12 mouse cellular contexts compared by ENCODE assay signal in genomic region chr1:167387310-167387709, GRCm38 (mm10). TPM values are rescaled to one million over a fixed set of nuclear protein-coding genes. Genes with fewer than 3 reads are reported as not detected.
DNase-seq lines count a peak whose midpoint lies in the region; ATAC-seq lines count a peak whose summit lies in the region.
"Had no signal": no experiment of that assay in that cellular context is flagged by ENCODE, and none has a peak within 500 bp of the region (broad histone marks: within the 10 kb centered on the region; RNA-seq: fewer than 3 reads in every experiment).

No protein-coding gene starts in this region.

- H3K9ac ChIP-seq in heart, embryonic 13.5 days: no peak overlapping the region
- peak overlapping the region; percentile 44 for H3K9ac ChIP-seq in liver, embryonic 11.5 days (ENCODE audit: low read depth, low read length)
- H3K9ac ChIP-seq: hindbrain, embryonic 12.5 days; lung, embryonic 14.5 days had no signal

- 65% methylated on average over 2 of the region's 2 CpGs for WGBS in heart, embryonic 13.5 days
- WGBS in liver, embryonic 11.5 days: 63% methylated on average over 2 of the region's 2 CpGs

- H3K9me3 ChIP-seq in heart, embryonic 13.5 days: no peaks in the 10 kb centered on the region
- H3K9me3 ChIP-seq in liver, embryonic 11.5 days (ENCODE audit: control insufficient read depth, low read length): no peaks in the 10 kb centered on the region
- H3K9me3 ChIP-seq: hindbrain, embryonic 12.5 days had no signal

- intact Hi-C loops in heart, postnatal 25 days (cut with DNase I): no loop called here

- H3K27me3 ChIP-seq in heart, embryonic 13.5 days (replicated peaks): 0 out of 2 replicates have a peak, but pooled peaks cover 6% of the 10 kb centered on the region
- no peaks in the 10 kb centered on the region for H3K27me3 ChIP-seq in liver, embryonic 11.5 days (replicated peaks; ENCODE audit: control insufficient read depth, insufficient read depth, low read length)

- no peak for ATAC-seq in heart, embryonic 13.5 days (ENCODE audit: extremely low read depth, insufficient number of reproducible peaks, low FRiP score, low TSS enrichment)
- ATAC-seq in liver, embryonic 11.5 days (replicated peaks; ENCODE audit: low FRiP score): no peak

- peak overlapping the region; percentile 4; the same call in 1 of the 2 replicates for H3K4me2 ChIP-seq in heart, embryonic 13.5 days
- peak overlapping the region; percentile 64; the same call in 1 of the 2 replicates for H3K4me2 ChIP-seq in liver, embryonic 11.5 days
- H3K4me2 ChIP-seq: hindbrain, embryonic 12.5 days; lung, embryonic 14.5 days had no signal

- no peaks in the 10 kb centered on the region for H3K36me3 ChIP-seq in heart, embryonic 13.5 days
- no peaks in the 10 kb centered on the region for H3K36me3 ChIP-seq in liver, embryonic 11.5 days (ENCODE audit: control insufficient read depth, insufficient read depth, low read length)
- H3K36me3 ChIP-seq: hindbrain, embryonic 12.5 days had no signal

- peaks cover 43% of the 10 kb centered on the region for H3K4me1 ChIP-seq in heart, embryonic 13.5 days
- H3K4me1 ChIP-seq in liver, embryonic 11.5 days (replicated peaks; ENCODE audit: control insufficient read depth, insufficient read depth, low read length): peaks cover 54% of the 10 kb centered on the region

- no peak for DNase-seq in heart, postnatal 25 days (ENCODE audit: low spot score)
- DNase-seq in 3134 (ENCODE audit: extremely low read depth, insufficient read length, low spot score): peak; percentile 74
- DNase-seq in adipocyte (ENCODE audit: low spot score): peak; percentile 98
- no peak for DNase-seq in liver, embryonic 11.5 days (ENCODE audit: low spot score)
- DNase-seq in right cerebral cortex, adult 18-20 months: no peak
- DNase-seq in frontal cortex, postnatal 10 days (ENCODE audit: low spot score in 2 of 2): no peak
- no peak for DNase-seq in cerebellum, postnatal 14 days
- DNase-seq: cerebellum, postnatal 25 days; gastrocnemius, postnatal 10 days; lung, embryonic 14.5 days had no signal

- H3K4me3 ChIP-seq in heart, embryonic 13.5 days: no peak overlapping the region
- no peak overlapping the region for H3K4me3 ChIP-seq in liver, embryonic 11.5 days (ENCODE audit: low read depth, low read length)
- H3K4me3 ChIP-seq: hindbrain, embryonic 12.5 days had no signal

- no peak overlapping the region for H3K27ac ChIP-seq in heart, embryonic 13.5 days (replicated peaks)
- H3K27ac ChIP-seq in liver, embryonic 11.5 days (ENCODE audit: low read depth, low read length): peak overlapping the region; percentile 56
- H3K27ac ChIP-seq: hindbrain, embryonic 12.5 days had no signal

RNA-seq across cellular contexts. Expression of gene Mgst3, which starts 6.3 kb away (rescaled TPM):
- polyA plus RNA-seq in heart, embryonic 13.5 days (2015; fragmentation: Nextera tagmentation; extraction: Ambion mirVana): 120 and 145 TPM in 2 replicates
- total RNA-seq in heart, postnatal 25 days (2021): 100 to 1,000 TPM; 284 to 285 TPM
- polyA plus RNA-seq in liver, embryonic 11.5 days (2014; fragmentation: Nextera tagmentation; extraction: Ambion mirVana): 242 and 253 TPM in 2 replicates

RNA-seq across cellular contexts. Expression of gene Aldh9a1, which starts 37.5 kb away (rescaled TPM):
- 28.0 and 28.4 TPM in 2 replicates for polyA plus RNA-seq in heart, embryonic 13.5 days (2015; fragmentation: Nextera tagmentation; extraction: Ambion mirVana)
- total RNA-seq in heart, postnatal 25 days (2021): 10 to 100 TPM; 21.4 to 23.6 TPM
- 112 and 129 TPM in 2 replicates for polyA plus RNA-seq in liver, embryonic 11.5 days (2014; fragmentation: Nextera tagmentation; extraction: Ambion mirVana)

Comparison
In these comparisons a context has a peak if more than half of its experiments do, and no peak if none do; other contexts are left out.
1. DNase-seq: peak in 3134 (single experiment) and adipocyte (single experiment); none in heart, postnatal 25 days (single experiment), liver, embryonic 11.5 days (single experiment), right cerebral cortex, adult 18-20 months (single experiment), frontal cortex, postnatal 10 days (0 of 2) and cerebellum, postnatal 14 days (0 of 2).